Mouse (Mus musculus) liver, embryonic 14.5 days (tissue): ENCODE results near the gene Rxra. TPM values are rescaled to one million over a fixed set of nuclear protein-coding genes. Genes with fewer than 3 reads are reported as not detected.
A peak's percentile ranks its signal among the peaks of the same experiment; 100 is the strongest.

Experiments used
- ATAC-seq: fragments of 200-750 bp; cut with Nextera tagmentation; 2 replicates; pipeline ENCODE4 v1.8.0; 2017; ENCODE audit warnings: moderate number of reproducible peaks, mild to moderate bottlenecking, moderate library complexity; ENCODE audit not compliant: insufficient read depth
- DNase-seq, 3 experiments: peaks; one replicate each; pipeline ENCODE4 v3.0.0-alpha.2; 2012 to 2013; ENCODE audit warnings: low read depth in 3 of 3, low spot score in 3 of 3
- H3K27ac ChIP-seq: fragments of 300-500 bp; sonication (generic); 2 replicates; pipeline ENCODE4 v1.5.1; 2014; ENCODE audit warnings: moderate library complexity, mild to moderate bottlenecking, control low read depth, inconsistent platforms
- H3K27me3 ChIP-seq: fragments of 300-500 bp; sonication (generic); 2 replicates; pipeline ENCODE4 v1.6.1; 2014; ENCODE audit warnings: mild to moderate bottlenecking, low read length, moderate library complexity; ENCODE audit not compliant: control insufficient read depth, insufficient read depth
- H3K36me3 ChIP-seq: fragments of 300-500 bp; sonication (generic); replicated peaks from 2 replicates; pipeline ENCODE4 v1.6.1; 2014; ENCODE audit warnings: low read depth; ENCODE audit not compliant: control insufficient read depth, insufficient read depth
- H3K4me1 ChIP-seq, 2 experiments: fragments of 200-500 bp in 1 of 2; fragments of 300-500 bp in 1 of 2; sonication (generic) in 1 of 2; replicated peaks; 2 replicates each; pipeline ENCODE4 v1.6.1; 2012 to 2014; ENCODE audit warnings: antibody characterized with exemption in 1 of 2, inconsistent platforms in 1 of 2, low read length in 1 of 2; ENCODE audit not compliant: control insufficient read depth in 2 of 2, insufficient read depth in 2 of 2
- H3K4me2 ChIP-seq: fragments of 300-500 bp; sonication (generic); 2 replicates; pipeline ENCODE4 v1.6.1; 2014; ENCODE audit warnings: low read depth, mild to moderate bottlenecking, control low read depth, moderate library complexity
- H3K4me3 ChIP-seq, 2 experiments: fragments of 200-500 bp in 1 of 2; fragments of 300-500 bp in 1 of 2; sonication (generic) in 1 of 2; 2 replicates each; pipeline ENCODE4 v1.5.1; 2012 to 2014; ENCODE audit warnings: low read depth in 2 of 2, low read length in 2 of 2, mild to moderate bottlenecking in 2 of 2, control low read depth in 1 of 2, inconsistent platforms in 1 of 2, moderate library complexity in 1 of 2; ENCODE audit not compliant: insufficient read depth in 1 of 2
- H3K9ac ChIP-seq: fragments of 300-500 bp; sonication (generic); replicated peaks from 2 replicates; pipeline ENCODE4 v1.6.1; 2014; ENCODE audit warnings: mild to moderate bottlenecking, control low read depth, moderate library complexity
- H3K9me3 ChIP-seq: fragments of 300-500 bp; sonication (generic); 2 replicates; pipeline ENCODE4 v1.6.1; 2016; ENCODE audit warnings: low read length, mixed read lengths; ENCODE audit not compliant: control insufficient read depth
- CTCF ChIP-seq: IDR thresholded peaks from 2 replicates; pipeline ENCODE4 v1.5.1; 2016; ENCODE audit warnings: antibody characterized with exemption, low read depth, control low read depth
- EP300 ChIP-seq: IDR thresholded peaks from 2 replicates; pipeline ENCODE4 v1.6.1; 2016; ENCODE audit warnings: antibody characterized with exemption, low read depth
- WGBS: fragments of 180-500 bp; shearing (Covaris S2); extraction: QIAGEN DNeasy Blood & Tissue Kit; methylation state at CpG from one replicate; pipeline ENCODE4 v1.1.7; 2014; ENCODE audit not compliant: insufficient replicate concordance; 5-methylcytosine and 5-hydroxymethylcytosine counted together
- polyA plus RNA-seq, 2 experiments: library from polyadenylated mRNA; depleted of rRNA in 1 of 2; stranded (reverse) in 1 of 2; unstranded in 1 of 2; fragments of >200 nt; fragmentation: Nextera tagmentation in 1 of 2; extraction: Ambion mirVana in 1 of 2; gene quantifications; 2 replicates each; pipeline versions ENCODE4 v1.2.1 to v1.2.3; 2012 to 2014

Rxra gene
- polyA plus RNA-seq, 2 experiments = 2.4 to 7.5 TPM

GRCm38 (mm10) chr2:27761260-27761995 is 85.2 kb downstream of the Rxra start:
- no peak overlapping the region for H3K27ac ChIP-seq
- DNase-seq = no peak
- H3K9ac ChIP-seq = no peak overlapping the region
- no peak overlapping the region for H3K4me2 ChIP-seq
- WGBS = 68% methylated on average over 10 of the region's 10 CpGs
- H3K9me3 ChIP-seq = no peaks in the 10 kb centered on the region
- H3K4me3 ChIP-seq = no peak overlapping the region
- ATAC-seq = no peak
- no peaks in the 10 kb centered on the region; the same call in 1 of the 2 replicates for H3K36me3 ChIP-seq
- no peaks in the 10 kb centered on the region for H3K27me3 ChIP-seq
- peaks cover 0 to 12% of the 10 kb centered on the region in 2 experiments; a peak in 2 of 4 replicates for H3K4me1 ChIP-seq
- TF ChIP-seq EP300 = no peak
- TF ChIP-seq CTCF = no peak

DNA sequence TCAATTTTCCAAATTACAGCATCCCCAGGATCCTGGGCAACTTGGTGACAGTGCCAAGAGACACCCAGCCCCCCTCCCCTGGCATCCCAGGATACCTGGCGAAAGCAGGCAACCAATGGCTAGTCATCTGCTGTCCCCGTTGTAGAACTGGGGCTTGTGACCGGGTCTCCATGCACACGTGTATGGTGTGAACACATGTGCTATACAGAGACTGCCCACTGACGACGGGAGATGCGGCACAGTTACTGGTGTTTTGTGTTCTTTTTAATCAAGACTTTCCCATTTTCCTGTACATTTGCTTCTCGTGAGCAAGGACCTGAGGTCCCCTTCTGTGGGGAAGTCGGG is 85.7 kb downstream of the Rxra start:
- H3K27ac ChIP-seq = no peak overlapping the region
- 72% methylated on average over 9 of the region's 9 CpGs for WGBS
- H3K9me3 ChIP-seq = no peaks in the 10 kb centered on the region
- H3K36me3 ChIP-seq = no peaks in the 10 kb centered on the region; the same call in 1 of the 2 replicates
- no peak overlapping the region for H3K4me2 ChIP-seq
- no peak overlapping the region for H3K4me3 ChIP-seq
- TF ChIP-seq EP300 (no peak), CTCF (no peak)
- no peaks in the 10 kb centered on the region for H3K27me3 ChIP-seq
- no peak for ATAC-seq
- no peak overlapping the region for H3K9ac ChIP-seq
- peaks cover 0 to 12% of the 10 kb centered on the region in 2 experiments; a peak in 2 of 4 replicates for H3K4me1 ChIP-seq
- DNase-seq = no peak

DNA sequence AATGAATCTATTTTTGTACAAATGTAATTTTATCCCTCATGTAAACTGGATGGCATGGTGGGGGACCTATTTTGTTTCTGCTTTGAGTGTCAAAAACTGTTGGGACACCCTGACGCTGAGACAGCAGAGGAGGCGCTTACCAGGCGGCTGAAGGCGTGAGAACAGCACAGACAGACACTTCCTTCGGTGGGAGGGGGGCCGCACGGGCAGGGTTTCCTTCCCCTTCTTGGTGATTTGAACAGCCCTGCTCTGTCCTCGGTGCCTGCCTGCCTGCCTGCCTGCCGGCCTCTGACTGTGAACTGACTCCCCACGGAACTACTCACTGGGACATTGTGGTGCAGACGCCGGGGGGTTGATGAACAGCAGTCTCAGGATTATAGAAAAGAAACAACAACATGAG is 86.3 kb downstream of the Rxra start:
- ATAC-seq (no peak), DNase-seq (no peak)
- Histone ChIP-seq H3K4me2 (no peak overlapping the region), H3K4me1 (peaks cover 0 to 12% of the 10 kb centered on the region in 2 experiments; a peak in 2 of 4 replicates), H3K27me3 (no peaks in the 10 kb centered on the region), H3K9me3 (no peaks in the 10 kb centered on the region), H3K4me3 (no peak overlapping the region), H3K36me3 (no peaks in the 10 kb centered on the region), H3K27ac (no peak overlapping the region), H3K9ac (no peak overlapping the region)
- WGBS = 23% methylated on average over 12 of the region's 12 CpGs
- TF ChIP-seq EP300 = no peak
- no peak for TF ChIP-seq CTCF

DNA sequence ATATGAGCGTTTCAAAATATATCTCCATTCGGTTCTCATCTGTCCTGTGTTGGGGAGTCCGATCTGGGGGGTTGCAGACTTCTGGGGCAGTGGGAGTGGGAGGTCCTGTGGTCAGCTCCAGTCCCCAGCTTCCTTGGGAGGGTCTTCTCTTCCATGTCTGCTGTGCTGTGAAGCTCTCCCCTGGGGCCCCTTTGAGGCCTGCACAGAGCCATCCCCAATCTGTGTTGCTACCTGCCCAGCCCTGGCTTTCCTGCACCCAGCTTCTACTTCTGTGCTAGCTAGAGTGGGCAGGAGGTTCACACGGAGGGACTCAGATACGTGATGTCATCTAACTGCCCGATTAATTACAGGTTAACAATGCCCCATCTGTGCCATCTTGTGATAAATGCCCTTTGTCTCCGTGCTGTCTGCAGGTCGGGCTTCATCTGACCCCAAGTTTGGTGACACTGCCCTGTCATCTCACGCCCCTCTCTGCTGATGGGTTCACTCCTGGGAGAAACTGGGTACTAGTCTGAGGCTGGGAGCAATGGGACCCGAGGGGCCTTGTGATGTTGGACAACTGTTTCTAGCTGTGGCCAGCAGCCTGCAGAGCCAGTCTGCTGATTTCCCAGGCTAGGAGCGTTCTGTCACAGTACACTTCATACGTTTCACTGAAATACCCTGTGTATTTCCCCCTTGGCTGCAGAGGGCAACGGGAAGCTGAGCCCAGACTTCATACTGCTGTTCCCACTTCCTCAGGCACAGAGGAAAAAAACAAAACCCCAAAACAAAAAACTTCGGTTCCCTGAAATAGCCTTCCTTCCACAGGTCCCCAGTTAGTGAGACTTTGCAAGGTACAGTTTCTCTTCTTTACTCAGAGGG is 86.9 kb downstream of the Rxra start:
- Histone ChIP-seq H3K4me3 (no peak overlapping the region), H3K27me3 (no peaks in the 10 kb centered on the region), H3K9me3 (no peaks in the 10 kb centered on the region), H3K4me2 (no peak overlapping the region), H3K9ac (no peak overlapping the region), H3K27ac (no peak overlapping the region), H3K4me1 (peaks cover 0 to 8% of the 10 kb centered on the region in 2 experiments; a peak in 2 of 4 replicates), H3K36me3 (no peaks in the 10 kb centered on the region)
- TF ChIP-seq EP300 = no peak
- TF ChIP-seq CTCF = no peak
- ATAC-seq = no peak
- 54% methylated on average over 14 of the region's 14 CpGs for WGBS
- no peak for DNase-seq

GRCm38 (mm10) chr2:27764256-27764936 is 88.2 kb downstream of the Rxra start:
- Histone ChIP-seq H3K4me3 (no peak overlapping the region), H3K9ac (no peak overlapping the region), H3K27me3 (no peaks in the 10 kb centered on the region), H3K9me3 (no peaks in the 10 kb centered on the region), H3K27ac (no peak overlapping the region), H3K36me3 (no peaks in the 10 kb centered on the region), H3K4me2 (no peak overlapping the region), H3K4me1 (no peaks in the 10 kb centered on the region)
- 39% methylated on average over 6 of the region's 6 CpGs for WGBS
- peak; percentile 16; the same call in 1 of the 2 replicates for ATAC-seq
- no peak for DNase-seq
- TF ChIP-seq EP300 (no peak), CTCF (no peak)
